Mouse (Mus musculus) hindbrain, embryonic 13.5 days (tissue): Measurements from ENCODE around the gene Dip2b. TPM values are rescaled to one million over a fixed set of nuclear protein-coding genes. Genes with fewer than 3 reads are reported as not detected.
"Not testable (repeated sequence)": the region's sequence is repeated elsewhere in the genome, so short reads cannot be mapped to it uniquely, and the experiment has no call there.

Experiments used
- ATAC-seq: fragments of 200-750 bp; cut with Nextera tagmentation; 2 replicates; pipeline ENCODE4 v1.8.0; 2017; ENCODE audit warnings: moderate TSS enrichment; ENCODE audit not compliant: low FRiP score
- H3K27ac ChIP-seq: fragments of 300-500 bp; sonication (generic); 2 replicates; pipeline ENCODE4 v1.5.1; 2015; ENCODE audit warnings: inconsistent platforms, mild to moderate bottlenecking, moderate library complexity
- H3K27me3 ChIP-seq: fragments of 300-500 bp; sonication (generic); 2 replicates; pipeline ENCODE4 v1.6.1; 2015; ENCODE audit warnings: mild to moderate bottlenecking, inconsistent platforms
- H3K36me3 ChIP-seq: fragments of 300-500 bp; sonication (generic); 2 replicates; pipeline ENCODE4 v1.6.1; 2015; ENCODE audit warnings: mild to moderate bottlenecking, inconsistent platforms
- H3K4me1 ChIP-seq: fragments of 300-500 bp; sonication (generic); replicated peaks from 2 replicates; pipeline ENCODE4 v1.6.1; 2015; ENCODE audit warnings: inconsistent platforms
- H3K4me2 ChIP-seq: fragments of 300-500 bp; sonication (generic); 2 replicates; pipeline ENCODE4 v1.6.1; 2015; ENCODE audit warnings: inconsistent platforms, mild to moderate bottlenecking, moderate library complexity
- H3K4me3 ChIP-seq: fragments of 300-500 bp; sonication (generic); 2 replicates; pipeline ENCODE4 v1.5.1; 2015; ENCODE audit warnings: mild to moderate bottlenecking, inconsistent platforms
- H3K9ac ChIP-seq: fragments of 300-500 bp; sonication (generic); 2 replicates; pipeline ENCODE4 v1.6.1; 2015; ENCODE audit warnings: mild to moderate bottlenecking, inconsistent platforms
- H3K9me3 ChIP-seq: fragments of 300-500 bp; sonication (generic); 2 replicates; pipeline ENCODE4 v1.6.1; 2016; ENCODE audit warnings: inconsistent platforms
- WGBS: fragments of 180-500 bp; shearing (Covaris S2); methylation state at CpG from one replicate; pipeline ENCODE4 v1.1.7; 2015; 5-methylcytosine and 5-hydroxymethylcytosine counted together
- polyA plus RNA-seq: library from polyadenylated mRNA; unstranded; fragments of >200 nt; fragmentation: Nextera tagmentation; extraction: Ambion mirVana; gene quantifications from 2 replicates; pipeline ENCODE4 v1.2.1, GENCODE M21; 2015

Dip2b gene
- polyA plus RNA-seq, 1 experiment from 2014 or later, result 19.1 TPM

DNA sequence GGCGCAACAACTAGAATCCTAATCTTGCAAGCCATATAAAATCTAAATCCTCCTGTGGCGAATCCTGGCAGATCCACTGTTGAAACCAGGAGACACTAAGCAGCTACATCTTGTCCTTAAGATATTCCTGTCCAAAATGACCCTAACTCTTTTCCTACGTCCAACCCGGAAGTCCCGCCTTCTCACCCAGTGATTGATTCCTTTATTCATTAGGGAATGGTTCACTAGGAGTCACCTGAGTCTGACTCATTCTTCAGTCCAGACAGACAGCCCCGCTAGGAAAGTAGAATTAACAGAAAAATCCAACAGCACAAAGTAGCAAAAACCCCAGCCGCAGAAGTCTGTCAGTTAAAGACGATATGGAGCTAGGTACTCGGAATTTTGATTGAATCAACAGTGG is 208.8 kb downstream of the Dip2b start:
- Histone ChIP-seq H3K9ac (no peak overlapping the region), H3K36me3 (peaks cover 93% of the 10 kb centered on the region), H3K9me3 (no peaks in the 10 kb centered on the region), H3K27me3 (no peaks in the 10 kb centered on the region), H3K4me1 (no peaks in the 10 kb centered on the region), H3K27ac (no peak overlapping the region), H3K4me2 (no peak overlapping the region), H3K4me3 (no peak overlapping the region)
- WGBS, result 94% methylated on average over 9 of the region's 9 CpGs
- ATAC-seq, result no peak

DNA sequence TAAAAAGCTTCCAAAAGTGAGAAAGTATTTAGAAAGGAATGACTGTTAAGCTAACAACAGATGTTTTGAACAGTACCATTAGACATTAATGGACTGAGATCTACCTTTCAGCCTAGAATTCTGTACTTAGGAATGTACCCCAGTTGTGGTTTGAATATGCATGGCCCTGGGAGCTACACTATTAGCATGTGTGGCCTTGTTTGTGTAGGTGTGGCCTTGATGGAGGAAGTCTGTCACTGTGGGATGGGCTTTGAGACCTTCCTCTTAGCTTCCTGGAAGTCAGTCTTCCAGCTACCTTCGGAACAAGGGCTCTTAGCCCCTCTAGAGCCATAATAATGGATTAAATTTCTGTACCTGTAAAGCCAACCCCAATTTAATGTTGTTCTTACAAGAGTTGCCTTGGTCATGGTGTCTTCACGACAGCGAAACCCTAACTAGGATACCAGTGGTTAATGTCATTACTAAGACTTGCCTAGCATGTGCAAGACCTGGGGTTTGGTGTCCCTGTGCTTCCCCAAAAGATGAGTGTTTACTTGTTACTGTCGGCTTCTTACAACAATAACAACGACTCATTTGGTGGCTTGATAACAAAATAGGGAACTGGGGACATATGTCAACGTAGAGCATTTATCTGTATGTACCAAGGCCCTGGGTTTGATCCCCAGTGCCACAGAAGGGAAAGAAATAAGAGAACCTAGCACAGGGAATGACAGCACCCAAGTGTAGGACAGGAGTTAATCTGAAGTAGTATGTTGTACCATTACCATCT is 210.4 kb downstream of the Dip2b start:
- Histone ChIP-seq H3K27me3 (no peaks in the 10 kb centered on the region), H3K4me3 (no peak overlapping the region), H3K9me3 (no peaks in the 10 kb centered on the region), H3K9ac (no peak overlapping the region), H3K36me3 (peaks cover 94% of the 10 kb centered on the region), H3K27ac (no peak overlapping the region), H3K4me1 (no peaks in the 10 kb centered on the region), H3K4me2 (no peak overlapping the region)
- 97% methylated on average over 6 of the region's 6 CpGs for WGBS
- no peak for ATAC-seq

DNA sequence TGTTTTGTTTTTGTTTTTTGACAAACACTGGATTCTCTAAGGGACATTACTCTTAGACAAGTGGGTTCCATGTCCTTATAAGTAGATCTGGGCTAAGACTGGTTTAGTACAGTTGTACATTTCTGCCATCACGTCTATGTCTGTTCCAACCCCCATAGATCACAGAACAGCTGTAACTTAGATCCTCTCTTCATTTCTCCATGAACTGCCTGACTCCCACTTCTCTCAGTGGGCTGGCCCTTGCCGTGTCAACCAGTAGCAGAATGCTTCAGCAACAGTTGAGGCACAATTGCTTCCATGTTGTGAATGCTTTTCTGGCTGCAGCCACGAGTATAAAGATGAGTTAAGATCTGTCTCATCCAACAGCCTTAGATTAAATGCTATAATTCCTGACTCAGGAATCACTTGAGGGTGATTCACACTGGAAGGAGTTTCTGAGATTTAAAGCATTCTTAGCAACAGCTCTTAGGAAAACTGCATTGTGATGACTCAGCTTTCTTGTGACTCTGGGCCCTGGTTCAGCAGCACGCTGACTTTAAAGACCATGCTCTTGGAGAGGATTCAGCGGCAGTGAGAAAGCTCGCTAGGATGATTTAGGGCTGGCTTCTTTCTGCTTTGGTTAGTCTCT is 212.8 kb downstream of the Dip2b start:
- no peak for ATAC-seq
- WGBS, result 92% methylated on average over 6 of the region's 6 CpGs

DNA sequence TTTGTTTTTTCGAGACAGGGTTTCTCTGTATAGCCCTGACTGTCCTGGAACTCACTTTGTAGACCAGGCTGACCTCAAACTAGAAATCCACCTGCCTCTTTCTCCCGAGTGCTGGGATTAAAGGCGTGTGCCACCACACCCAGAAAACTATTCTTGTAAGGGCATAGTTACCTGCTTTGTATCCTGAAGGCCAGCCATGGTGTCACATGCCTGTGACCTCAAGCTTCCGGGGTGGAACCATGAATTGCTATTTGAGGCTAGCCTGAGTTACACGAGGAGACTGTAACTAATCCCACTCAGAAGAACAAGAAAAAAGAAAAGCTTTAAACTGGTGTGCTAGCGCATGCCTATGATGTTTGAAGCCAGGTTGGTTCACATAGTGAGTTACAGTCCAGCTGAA is 217.9 kb downstream of the Dip2b start:
- Histone ChIP-seq H3K27ac (no peak overlapping the region), H3K4me1 (no peaks in the 10 kb centered on the region), H3K4me2 (no peak overlapping the region), H3K9ac (no peak overlapping the region), H3K27me3 (no peaks in the 10 kb centered on the region), H3K36me3 (peaks cover 78% of the 10 kb centered on the region), H3K9me3 (no peaks in the 10 kb centered on the region), H3K4me3 (no peak overlapping the region)
- ATAC-seq, result no peak
- WGBS, result 97% methylated on average over 6 of the region's 6 CpGs

More for the DNA sequence above, 212.8 kb downstream of the Dip2b start:
- H3K9ac ChIP-seq, result no peak overlapping the region
- H3K4me3 ChIP-seq, result no peak overlapping the region
- no peaks in the 10 kb centered on the region for H3K4me1 ChIP-seq
- peaks cover 98% of the 10 kb centered on the region for H3K36me3 ChIP-seq
- no peaks in the 10 kb centered on the region for H3K27me3 ChIP-seq
- no peak overlapping the region for H3K4me2 ChIP-seq
- H3K27ac ChIP-seq, result no peak overlapping the region
- no peaks in the 10 kb centered on the region for H3K9me3 ChIP-seq

- H3K9ac ChIP-seq, result no peak overlapping the region
- ATAC-seq, result no peak
- no peaks in the 10 kb centered on the region for H3K4me1 ChIP-seq
- no peak overlapping the region for H3K4me3 ChIP-seq
- H3K27ac ChIP-seq, result no peak overlapping the region
- no peak overlapping the region for H3K4me2 ChIP-seq
- no peaks in the 10 kb centered on the region for H3K9me3 ChIP-seq
- H3K36me3 ChIP-seq, result peaks cover 72% of the 10 kb centered on the region
- no peaks in the 10 kb centered on the region for H3K27me3 ChIP-seq
- 94% methylated on average over 5 of the region's 5 CpGs for WGBS
Measured at GRCm38 (mm10) chr15:100257305-100257704, 218.8 kb downstream of the Dip2b start.

GRCm38 (mm10) chr15:100258646-100259425 is 220.4 kb downstream of the Dip2b start:
- 96% methylated on average over 7 of the region's 7 CpGs for WGBS
- ATAC-seq, result no peak
- H3K27ac ChIP-seq, result no peak overlapping the region
- no peaks in the 10 kb centered on the region for H3K4me1 ChIP-seq
- H3K4me3 ChIP-seq, result no peak overlapping the region
- H3K27me3 ChIP-seq, result no peaks in the 10 kb centered on the region
- H3K9ac ChIP-seq, result no peak overlapping the region
- no peaks in the 10 kb centered on the region for H3K9me3 ChIP-seq
- peaks cover 59% of the 10 kb centered on the region for H3K36me3 ChIP-seq
- no peak overlapping the region for H3K4me2 ChIP-seq

DNA sequence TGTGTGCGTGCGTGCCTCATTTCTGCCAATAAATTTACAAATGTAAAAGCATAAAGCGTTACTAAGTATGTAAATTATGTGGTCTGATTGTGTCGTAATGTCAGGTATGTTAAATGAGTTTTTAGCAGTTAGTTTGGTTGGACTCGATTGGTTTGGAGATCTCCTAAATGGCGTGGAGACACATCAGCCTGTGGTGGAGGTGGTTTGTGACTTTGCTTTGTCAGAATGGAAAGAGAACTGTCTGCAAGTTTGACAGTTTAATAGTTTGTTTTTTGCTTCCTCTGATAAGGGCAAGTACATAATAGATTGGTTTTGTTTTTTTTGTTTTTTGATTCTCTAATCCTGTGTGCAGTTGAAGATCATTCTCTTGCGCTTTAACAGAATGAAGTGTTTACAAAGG is 221.9 kb downstream of the Dip2b start:
- H3K4me2 ChIP-seq, H3K27me3 ChIP-seq, H3K9ac ChIP-seq, ATAC-seq, H3K9me3 ChIP-seq, H3K27ac ChIP-seq, H3K4me1 ChIP-seq, H3K4me3 ChIP-seq: not testable (repeated sequence)
- 92% methylated on average over 7 of the region's 7 CpGs for WGBS
- peaks cover 44% of the 10 kb centered on the region for H3K36me3 ChIP-seq

DNA sequence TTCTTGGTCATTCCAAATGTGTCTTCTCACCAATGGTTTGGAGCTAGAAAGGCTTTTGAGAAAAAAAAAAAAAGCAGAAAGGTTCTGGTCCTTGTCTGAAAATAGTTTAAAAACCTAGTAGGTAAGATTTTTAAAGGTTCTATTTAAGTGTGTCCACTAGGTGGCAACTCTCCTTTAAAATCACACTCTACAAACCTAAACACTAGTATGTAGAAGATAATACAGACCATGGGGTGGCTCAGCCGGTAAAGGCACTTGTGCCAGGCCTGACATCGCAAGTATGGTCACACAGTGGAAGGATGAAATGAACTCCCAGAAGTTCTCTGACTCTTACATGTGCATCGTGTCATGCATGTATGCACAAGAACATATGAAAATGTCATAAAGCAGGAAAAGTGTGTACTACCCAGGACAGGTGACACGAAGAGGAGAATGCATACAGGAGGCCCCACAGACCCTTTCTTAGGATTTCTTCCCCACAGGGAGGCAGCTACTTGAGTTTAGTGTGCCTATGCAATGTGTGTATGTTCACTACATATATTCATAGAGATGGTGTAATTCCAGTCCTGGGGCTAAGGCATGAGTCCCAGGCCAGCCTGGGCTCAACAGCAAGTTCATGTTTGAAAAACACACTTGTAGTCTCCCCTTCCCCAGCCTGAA is 224.9 kb downstream of the Dip2b start:
- no peak overlapping the region for H3K4me3 ChIP-seq
- ATAC-seq, result no peak
- no peaks in the 10 kb centered on the region for H3K27me3 ChIP-seq
- no peak overlapping the region for H3K27ac ChIP-seq
- H3K9ac ChIP-seq, result no peak overlapping the region
- H3K4me2 ChIP-seq, result no peak overlapping the region
- WGBS, result 22% methylated on average over 4 of the region's 4 CpGs
- H3K36me3 ChIP-seq, result peaks cover 17% of the 10 kb centered on the region
- H3K4me1 ChIP-seq, result no peaks in the 10 kb centered on the region
- no peaks in the 10 kb centered on the region for H3K9me3 ChIP-seq

- H3K9ac ChIP-seq, result no peak overlapping the region
- WGBS, result 90% methylated on average over 4 of the region's 5 CpGs
- H3K27ac ChIP-seq, result no peak overlapping the region
- ATAC-seq, result no peak
- 0 out of 2 replicates have a peak, but pooled peaks cover 9% of the 10 kb centered on the region for H3K27me3 ChIP-seq
- peaks cover 6% of the 10 kb centered on the region for H3K36me3 ChIP-seq
- no peak overlapping the region for H3K4me2 ChIP-seq
- no peak overlapping the region for H3K4me3 ChIP-seq
- no peaks in the 10 kb centered on the region for H3K4me1 ChIP-seq
- H3K9me3 ChIP-seq, result no peaks in the 10 kb centered on the region
Measured at GRCm38 (mm10) chr15:100265586-100266325, 227.3 kb downstream of the Dip2b start.

GRCm38 (mm10) chr15:100268916-100269315 is 230.5 kb downstream of the Dip2b start:
- ATAC-seq, result no peak
- no peak overlapping the region for H3K9ac ChIP-seq
- WGBS, result 71% methylated on average over 2 of the region's 2 CpGs

More at GRCm38 (mm10) chr15:100268916-100269315, 230.5 kb downstream of the Dip2b start:
- Histone ChIP-seq H3K4me3 (no peak overlapping the region), H3K4me1 (no peaks in the 10 kb centered on the region), H3K27ac (no peak overlapping the region), H3K4me2 (no peak overlapping the region), H3K27me3 (0 out of 2 replicates have a peak, but pooled peaks cover 9% of the 10 kb centered on the region), H3K36me3 (no peaks in the 10 kb centered on the region), H3K9me3 (0 out of 2 replicates have a peak, but pooled peaks cover 3% of the 10 kb centered on the region)
